Mouse (Mus musculus) ES-Bruce4 (cell line): ENCODE measurements at regions not wholly inside any gene's neighbourhood (a gene's known extent, or its start where the extent isn't known, plus 50 kb on each side); places are given as distances from the start of the nearest gene placed in this dataset.

Source experiments
- CTCF ChIP-seq: IDR thresholded peaks from one replicate; pipeline ENCODE4 v1.8.1; 2011; ENCODE audit warnings: low read depth, low read length
- EP300 ChIP-seq: IDR thresholded peaks from 2 replicates; pipeline ENCODE4 v1.6.1; 2011; ENCODE audit warnings: low read depth, low read length; ENCODE audit not compliant: insufficient read depth
- POLR2A ChIP-seq: IDR thresholded peaks from one replicate; pipeline ENCODE4 v1.8.1; 2011; ENCODE audit warnings: low read length; ENCODE audit not compliant: insufficient read depth

DNA sequence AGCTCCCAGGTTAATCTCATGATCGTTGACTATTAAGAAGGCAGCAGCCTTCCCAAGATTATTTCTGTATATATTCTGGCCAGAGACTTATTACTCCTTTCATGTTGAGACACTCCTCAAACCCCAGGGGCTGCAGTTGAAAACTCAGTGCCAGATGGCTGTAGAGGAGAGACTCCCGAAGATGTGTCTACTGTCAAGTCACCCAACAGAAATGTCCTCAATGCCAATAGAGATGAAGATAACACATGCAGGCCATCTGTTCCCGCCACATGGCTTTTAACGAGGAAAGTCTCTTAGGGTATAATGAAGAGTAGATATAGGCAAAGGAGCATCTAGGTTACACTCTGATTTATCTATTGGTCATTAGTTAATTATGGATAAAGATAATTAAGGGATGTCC lies 103.3 kb upstream of the Tle4 start:
- no peak for TF ChIP-seq CTCF
- no peak for TF ChIP-seq POLR2A
- TF ChIP-seq EP300, result no peak
